Mouse (Mus musculus): ENCODE data around the gene Nat8f2.

Gene Nat8f2

DNA sequence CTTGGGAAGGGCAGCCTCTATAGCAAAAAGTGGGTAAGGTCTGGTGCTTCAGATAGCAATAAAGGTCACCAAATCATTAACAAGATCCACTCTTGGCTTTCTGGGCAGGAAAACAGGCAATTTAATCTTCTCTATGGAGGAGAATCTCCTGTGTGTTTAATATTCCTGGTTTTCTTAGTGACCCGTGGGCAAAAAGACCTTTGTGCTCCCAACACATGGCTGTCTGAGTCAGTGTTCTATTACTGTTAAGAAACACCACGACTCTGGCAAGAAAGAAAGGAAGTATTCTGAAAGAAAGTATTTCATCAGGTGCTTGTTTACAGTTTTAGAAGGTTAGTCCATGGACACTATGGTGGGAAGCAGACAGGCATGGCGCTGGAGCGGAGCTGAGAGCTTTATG, 46.7 kb downstream of the Nat8f2 start:
- no peak for DNase-seq (ENCODE audit: low spot score)

- no peak for DNase-seq (ENCODE audit: low spot score)
Observed at GRCm38 (mm10) chr6:85820837-85821236, 48.1 kb downstream of the Nat8f2 start, which contains the start of the genes Nat8f6 and Nat8f5. TSS of gene Nat8f6 (minus strand) at chr6:85820954. TSS of gene Nat8f5 (minus strand) at chr6:85820972.

DNA sequence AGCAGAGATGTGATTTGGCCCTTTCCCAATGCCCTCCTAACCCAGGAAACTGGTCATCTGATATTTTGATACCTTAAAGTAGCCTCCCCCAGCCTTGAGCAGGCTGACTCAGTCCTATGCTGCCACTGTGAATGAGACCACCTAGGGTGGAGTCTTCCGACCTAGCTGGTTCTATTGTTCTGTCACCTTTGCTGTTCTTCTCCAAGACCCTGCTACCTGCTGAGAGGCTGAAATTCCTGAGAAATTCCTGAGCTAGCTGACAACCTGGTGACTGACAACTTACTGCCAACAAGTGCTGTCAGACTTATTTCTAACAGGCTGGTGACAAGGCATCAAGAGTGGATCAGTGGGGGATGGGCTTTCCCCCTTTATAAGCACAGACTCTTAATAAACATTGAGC, 50.6 kb downstream of the Nat8f2 start:
- DNase-seq (ENCODE audit: low spot score): no peak

Measured in layer of hippocampus, adult 11-12 months (tissue).